Mouse (Mus musculus): ENCODE measurements at regions not wholly inside any gene's neighbourhood (a gene's known extent, or its start where the extent isn't known, plus 50 kb on each side); places are given as distances from the start of the nearest gene placed in this dataset.

GRCm38 (mm10) chr3:151160516-151160915 lies 277.2 kb upstream of the Adgrl4 start:
- peak; percentile 9 for DNase-seq (ENCODE audit: low read depth, low spot score)

GRCm38 (mm10) chr3:151182132-151182531 lies 255.6 kb upstream of the Adgrl4 start:
- no peak for DNase-seq (ENCODE audit: low read depth, low spot score)

GRCm38 (mm10) chr3:151192092-151192491 lies 245.6 kb upstream of the Adgrl4 start:
- no peak for DNase-seq (ENCODE audit: low read depth, low spot score)

GRCm38 (mm10) chr3:151210978-151211377 lies 226.7 kb upstream of the Adgrl4 start:
- no peak for DNase-seq (ENCODE audit: low read depth, low spot score)

- no peak for DNase-seq (ENCODE audit: low read depth, low spot score)
Measured at GRCm38 (mm10) chr3:151216764-151217502, 220.8 kb upstream of the Adgrl4 start.

- peak; percentile 46 for DNase-seq (ENCODE audit: low read depth, low spot score)
Measured at GRCm38 (mm10) chr3:151222407-151222806, 215.3 kb upstream of the Adgrl4 start.

- no peak for DNase-seq (ENCODE audit: low read depth, low spot score)
Measured at GRCm38 (mm10) chr3:151252458-151252857, 185.2 kb upstream of the Adgrl4 start.

GRCm38 (mm10) chr3:151262821-151263220 lies 174.9 kb upstream of the Adgrl4 start:
- no peak for DNase-seq (ENCODE audit: low read depth, low spot score)

GRCm38 (mm10) chr3:151265658-151266057 lies 172.0 kb upstream of the Adgrl4 start:
- DNase-seq (ENCODE audit: low read depth, low spot score): peak; percentile 19

- no peak for DNase-seq (ENCODE audit: low read depth, low spot score)
Measured at GRCm38 (mm10) chr3:151269514-151269913, 168.2 kb upstream of the Adgrl4 start.

- DNase-seq (ENCODE audit: low read depth, low spot score): no peak
Measured at GRCm38 (mm10) chr3:151283829-151284228, 153.9 kb upstream of the Adgrl4 start.

- DNase-seq (ENCODE audit: low read depth, low spot score): no peak
Measured at GRCm38 (mm10) chr3:151293981-151294605, 143.6 kb upstream of the Adgrl4 start.

- no peak for DNase-seq (ENCODE audit: low read depth, low spot score)
Measured at GRCm38 (mm10) chr3:151294606-151295005, 143.1 kb upstream of the Adgrl4 start.

- DNase-seq (ENCODE audit: low read depth, low spot score): no peak
Measured at GRCm38 (mm10) chr3:151295027-151295426, 142.7 kb upstream of the Adgrl4 start.

GRCm38 (mm10) chr3:151298325-151298724 lies 139.4 kb upstream of the Adgrl4 start:
- no peak for DNase-seq (ENCODE audit: low read depth, low spot score)

GRCm38 (mm10) chr3:151305402-151305801 lies 132.3 kb upstream of the Adgrl4 start:
- DNase-seq (ENCODE audit: low read depth, low spot score): no peak

GRCm38 (mm10) chr3:151307975-151308374 lies 129.7 kb upstream of the Adgrl4 start:
- no peak for DNase-seq (ENCODE audit: low read depth, low spot score)

GRCm38 (mm10) chr3:151323835-151324234 lies 113.9 kb upstream of the Adgrl4 start:
- no peak for DNase-seq (ENCODE audit: low read depth, low spot score)

- DNase-seq (ENCODE audit: low read depth, low spot score): no peak
Measured at GRCm38 (mm10) chr3:151329801-151330200, 107.9 kb upstream of the Adgrl4 start.

GRCm38 (mm10) chr3:151331906-151332305 lies 105.8 kb upstream of the Adgrl4 start:
- DNase-seq (ENCODE audit: low read depth, low spot score): no peak

- DNase-seq (ENCODE audit: low read depth, low spot score): no peak
Measured at GRCm38 (mm10) chr3:151332317-151332687, 105.4 kb upstream of the Adgrl4 start.

- no peak for DNase-seq (ENCODE audit: low read depth, low spot score)
Measured at GRCm38 (mm10) chr3:151332688-151333452, 104.8 kb upstream of the Adgrl4 start.
